Mouse (Mus musculus) hindbrain, postnatal 0 days (tissue): ENCODE measurements at regions not wholly inside any gene's neighbourhood (a gene's known extent, or its start where the extent isn't known, plus 50 kb on each side); places are given as distances from the start of the nearest gene placed in this dataset.

ENCODE experiments used
- ATAC-seq: fragments of 200-750 bp; cut with Nextera tagmentation; 2 replicates; pipeline ENCODE4 v1.8.0; 2017; ENCODE audit warnings: mild to moderate bottlenecking, moderate TSS enrichment, moderate library complexity
- DNase-seq: peaks from one replicate; pipeline ENCODE4 v3.0.0-alpha.2; 2015; ENCODE audit warnings: low spot score
- H3K27ac ChIP-seq: fragments of 300-500 bp; sonication (generic); 2 replicates; pipeline ENCODE4 v1.5.1; 2014; ENCODE audit warnings: mild to moderate bottlenecking
- H3K27me3 ChIP-seq: fragments of 300-500 bp; sonication (generic); 2 replicates; pipeline ENCODE4 v1.6.1; 2014; ENCODE audit warnings: low read length, mixed read lengths; ENCODE audit not compliant: insufficient read depth
- H3K36me3 ChIP-seq: fragments of 300-500 bp; sonication (generic); 2 replicates; pipeline ENCODE4 v1.6.1; 2014; ENCODE audit warnings: low read length, mixed read lengths; ENCODE audit not compliant: insufficient read depth
- H3K4me1 ChIP-seq: fragments of 300-500 bp; sonication (generic); 2 replicates; pipeline ENCODE4 v1.6.1; 2014; ENCODE audit warnings: antibody characterized with exemption, low read length, mixed read lengths; ENCODE audit not compliant: insufficient read depth
- H3K4me2 ChIP-seq: fragments of 300-500 bp; sonication (generic); 2 replicates; pipeline ENCODE4 v1.6.1; 2014; ENCODE audit warnings: low read depth, mild to moderate bottlenecking, low read length, moderate library complexity, mixed read lengths
- H3K4me3 ChIP-seq: fragments of 300-500 bp; sonication (generic); 2 replicates; pipeline ENCODE4 v1.5.1; 2014; ENCODE audit warnings: low read length
- H3K9ac ChIP-seq: fragments of 300-500 bp; sonication (generic); replicated peaks from 2 replicates; pipeline ENCODE4 v1.6.1; 2014; ENCODE audit warnings: mild to moderate bottlenecking, low read length, moderate library complexity, mixed read lengths
- H3K9me3 ChIP-seq: fragments of 300-500 bp; sonication (generic); 2 replicates; pipeline ENCODE4 v1.6.1; 2016; ENCODE audit warnings: low read length, mixed read lengths
- CTCF ChIP-seq: IDR thresholded peaks from 2 replicates; pipeline ENCODE4 v1.5.1; 2016; ENCODE audit warnings: antibody characterized with exemption, control low read depth, low read depth
- WGBS: fragments of 180-500 bp; shearing (Covaris S2); extraction: QIAGEN DNeasy Blood & Tissue Kit; methylation state at CpG from one replicate; pipeline ENCODE4 v1.1.7; 2014; 5-methylcytosine and 5-hydroxymethylcytosine counted together

- H3K4me1 ChIP-seq = no peaks in the 10 kb centered on the region
- H3K36me3 ChIP-seq = no peaks in the 10 kb centered on the region
- H3K27me3 ChIP-seq = no peaks in the 10 kb centered on the region
- no peak overlapping the region for H3K27ac ChIP-seq
- DNase-seq (no peak), ATAC-seq (no peak)
- WGBS = 99% methylated on average over 2 of the region's 2 CpGs
- no peak overlapping the region for H3K4me2 ChIP-seq
- TF ChIP-seq CTCF = no peak
- H3K9ac ChIP-seq = no peak overlapping the region
- H3K4me3 ChIP-seq = no peak overlapping the region
- no peaks in the 10 kb centered on the region for H3K9me3 ChIP-seq
Observed at GRCm38 (mm10) chr9:47477889-47478288, 52.1 kb upstream of the Cadm1 start.
